Mouse (Mus musculus) forebrain, embryonic 14.5 days (tissue): ENCODE measurements around the gene Prkcq. TPM values are rescaled to one million over a fixed set of nuclear protein-coding genes. Genes with fewer than 3 reads are reported as not detected.

Experiments used
- ATAC-seq: fragments of 200-750 bp; cut with Nextera tagmentation; 2 replicates; pipeline ENCODE4 v1.8.0; 2017; ENCODE audit warnings: mild to moderate bottlenecking, moderate library complexity
- DNase-seq: peaks from one replicate; pipeline ENCODE4 v3.0.0-alpha.2; 2015; ENCODE audit warnings: low spot score
- H3K27ac ChIP-seq: fragments of 300-500 bp; sonication (generic); 2 replicates; pipeline ENCODE4 v1.5.1; 2014; ENCODE audit warnings: low read depth, mild to moderate bottlenecking, control low read depth, low read length, moderate library complexity
- H3K27me3 ChIP-seq: fragments of 300-500 bp; sonication (generic); replicated peaks from 2 replicates; pipeline ENCODE4 v1.6.1; 2014; ENCODE audit warnings: low read length, control low read depth, mixed read lengths; ENCODE audit not compliant: control insufficient read depth, insufficient read depth
- H3K36me3 ChIP-seq: fragments of 300-500 bp; sonication (generic); 2 replicates; pipeline ENCODE4 v1.6.1; 2014; ENCODE audit warnings: low read length, control low read depth; ENCODE audit not compliant: control insufficient read depth, insufficient read depth
- H3K4me1 ChIP-seq: fragments of 300-500 bp; sonication (generic); 2 replicates; pipeline ENCODE4 v1.6.1; 2014; ENCODE audit warnings: antibody characterized with exemption, low read length, control low read depth; ENCODE audit not compliant: control insufficient read depth, insufficient read depth
- H3K4me2 ChIP-seq: fragments of 300-500 bp; sonication (generic); 2 replicates; pipeline ENCODE4 v1.6.1; 2014; ENCODE audit warnings: mild to moderate bottlenecking, control low read depth, low read length
- H3K4me3 ChIP-seq: fragments of 300-500 bp; sonication (generic); 2 replicates; pipeline ENCODE4 v1.5.1; 2014; ENCODE audit warnings: low read depth, low read length, control low read depth
- H3K9ac ChIP-seq: fragments of 300-500 bp; sonication (generic); 2 replicates; pipeline ENCODE4 v1.6.1; 2014; ENCODE audit warnings: mild to moderate bottlenecking, low read length, control low read depth, moderate library complexity
- H3K9me3 ChIP-seq: fragments of 300-500 bp; sonication (generic); replicated peaks from 2 replicates; pipeline ENCODE4 v1.6.1; 2016; ENCODE audit warnings: low read length, control low read depth, mixed read lengths; ENCODE audit not compliant: control insufficient read depth
- WGBS: fragments of 180-500 bp; shearing (Covaris S2); extraction: QIAGEN DNeasy Blood & Tissue Kit; methylation state at CpG from one replicate; pipeline ENCODE4 v1.1.7; 2014; 5-methylcytosine and 5-hydroxymethylcytosine counted together
- polyA plus RNA-seq: library from polyadenylated mRNA; unstranded; fragments of >200 nt; fragmentation: Nextera tagmentation; extraction: Ambion mirVana; gene quantifications from 2 replicates; pipeline ENCODE4 v1.2.1, GENCODE M21; 2014

Gene Prkcq
- polyA plus RNA-seq, 1 experiment from 2014 or later, result 3.0 TPM

DNA sequence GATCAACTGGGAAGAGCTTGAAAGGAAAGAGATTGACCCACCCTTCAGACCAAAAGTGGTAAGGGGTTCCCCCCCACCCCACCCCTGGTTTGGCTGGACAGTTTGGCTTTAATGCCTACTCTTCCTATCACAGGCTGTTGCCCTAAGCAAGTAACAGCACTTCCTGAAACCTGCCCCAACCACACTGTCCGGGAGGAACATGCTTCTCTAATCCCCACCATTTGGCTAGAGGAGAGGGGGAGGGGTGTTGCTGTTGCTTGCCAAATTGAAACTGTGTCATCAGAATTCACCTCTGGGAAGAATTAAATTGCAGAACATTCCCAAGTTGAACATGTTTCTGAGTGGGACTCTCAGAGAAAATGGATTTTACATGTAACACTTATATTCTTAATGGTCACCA, 127.5 kb downstream of the Prkcq start:
- no peak overlapping the region for H3K4me3 ChIP-seq
- WGBS, result 65% methylated on average over 1 of the region's 1 CpGs

DNA sequence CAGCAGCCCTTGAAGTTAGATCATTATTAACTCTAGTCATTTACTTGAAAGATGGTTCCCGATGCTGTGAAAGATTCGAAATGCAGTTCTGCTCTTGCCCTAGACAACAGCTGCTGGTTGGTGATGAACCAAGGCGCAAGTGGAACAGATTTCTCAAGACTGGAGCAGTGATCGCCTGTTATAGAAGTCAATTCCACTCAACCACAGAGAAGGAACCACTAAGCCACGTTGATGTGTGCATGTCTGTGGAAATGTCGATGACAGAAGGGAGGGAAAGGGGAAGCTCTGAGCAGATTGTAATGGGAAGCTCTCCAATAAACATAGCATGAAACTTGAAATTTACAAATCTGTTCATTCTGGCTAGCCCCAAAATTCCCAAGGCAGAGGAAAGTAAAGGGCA, 128.5 kb downstream of the Prkcq start:
- H3K4me3 ChIP-seq, result no peak overlapping the region
- DNase-seq (no peak), ATAC-seq (no peak)
- H3K27me3 ChIP-seq, result no peaks in the 10 kb centered on the region
- no peaks in the 10 kb centered on the region for H3K4me1 ChIP-seq
- no peak overlapping the region for H3K27ac ChIP-seq
- no peak overlapping the region for H3K9ac ChIP-seq
- H3K36me3 ChIP-seq, result no peaks in the 10 kb centered on the region
- WGBS, result 79% methylated on average over 6 of the region's 6 CpGs
- no peak overlapping the region for H3K4me2 ChIP-seq
- H3K9me3 ChIP-seq, result no peaks in the 10 kb centered on the region

More for the DNA sequence above, 127.5 kb downstream of the Prkcq start:
- ATAC-seq (no peak), DNase-seq (no peak)
- Histone ChIP-seq H3K27ac (no peak overlapping the region), H3K9ac (no peak overlapping the region), H3K9me3 (no peaks in the 10 kb centered on the region), H3K4me1 (no peaks in the 10 kb centered on the region), H3K27me3 (no peaks in the 10 kb centered on the region), H3K4me2 (no peak overlapping the region), H3K36me3 (no peaks in the 10 kb centered on the region)

DNA sequence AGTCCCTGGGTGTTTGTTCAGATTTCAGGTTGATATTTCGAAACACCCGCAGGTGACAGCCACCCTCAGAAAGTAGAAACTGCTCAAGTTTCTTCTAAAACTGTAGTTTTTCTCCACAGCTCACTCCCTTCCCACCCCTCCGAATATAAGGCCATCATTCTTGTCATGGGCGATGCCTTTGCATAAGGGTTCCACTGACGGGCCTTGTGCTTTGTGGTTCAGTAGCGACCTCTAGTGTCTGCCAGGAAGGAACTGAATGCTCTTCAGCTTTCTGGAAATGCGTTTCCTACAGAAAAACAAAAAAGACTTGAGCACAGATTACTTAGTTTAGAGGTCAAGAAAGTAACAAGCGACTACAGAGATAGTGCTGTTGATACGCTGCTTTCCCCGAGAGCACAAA, 148.3 kb downstream of the Prkcq start:
- no peak for ATAC-seq

DNA sequence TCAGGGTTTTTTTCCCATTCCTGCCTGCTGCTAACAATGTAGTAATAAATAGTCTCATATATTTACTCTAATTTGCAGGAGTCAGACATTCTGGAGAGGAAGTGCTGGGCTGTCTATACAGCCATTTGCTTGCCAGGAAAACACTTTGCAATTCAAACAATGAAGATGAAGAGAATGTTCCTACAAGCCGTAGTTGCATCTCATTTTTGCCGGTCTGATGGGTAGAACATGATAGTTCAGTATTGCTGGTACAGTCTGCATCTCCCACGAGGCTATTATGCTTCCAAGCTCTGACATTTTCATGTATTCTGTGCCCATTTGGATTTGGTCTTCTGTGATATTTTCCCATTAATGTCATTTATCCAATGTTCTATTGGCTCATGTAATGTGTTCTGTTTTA, 150.5 kb downstream of the Prkcq start:
- no peaks in the 10 kb centered on the region for H3K27me3 ChIP-seq
- no peak overlapping the region for H3K4me2 ChIP-seq
- no peak for DNase-seq
- H3K9me3 ChIP-seq, result no peaks in the 10 kb centered on the region
- H3K27ac ChIP-seq, result no peak overlapping the region
- WGBS, result 80% methylated on average over 3 of the region's 3 CpGs
- no peak overlapping the region for H3K4me3 ChIP-seq
- no peak overlapping the region for H3K9ac ChIP-seq
- no peak for ATAC-seq
- no peaks in the 10 kb centered on the region for H3K36me3 ChIP-seq
- no peaks in the 10 kb centered on the region for H3K4me1 ChIP-seq

More for the DNA sequence above, 148.3 kb downstream of the Prkcq start:
- Histone ChIP-seq H3K4me1 (no peaks in the 10 kb centered on the region), H3K9me3 (no peaks in the 10 kb centered on the region), H3K36me3 (no peaks in the 10 kb centered on the region), H3K27ac (no peak overlapping the region), H3K4me3 (no peak overlapping the region), H3K27me3 (no peaks in the 10 kb centered on the region), H3K9ac (no peak overlapping the region), H3K4me2 (no peak overlapping the region)
- WGBS, result 40% methylated on average over 10 of the region's 10 CpGs
- DNase-seq, result peak; percentile 74

DNA sequence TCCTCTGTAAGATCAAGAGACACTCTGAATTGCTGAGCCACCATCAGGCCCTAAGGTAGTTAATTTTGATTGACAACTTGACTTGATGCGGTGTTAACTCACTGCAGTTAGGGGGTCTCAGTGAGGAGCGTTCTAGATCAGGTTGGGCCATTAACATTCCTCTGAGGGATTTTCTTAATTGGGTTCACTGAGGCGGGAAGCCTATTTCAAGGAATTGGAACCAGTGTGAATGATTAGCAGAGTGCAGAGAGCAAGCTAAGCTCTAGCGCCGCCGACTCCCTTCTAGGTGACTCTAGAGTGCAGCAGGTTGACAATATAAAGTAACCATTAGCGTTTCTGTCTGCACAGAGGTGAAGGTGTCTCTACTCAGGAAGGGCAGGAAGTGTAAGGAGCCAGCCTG, 155.4 kb downstream of the Prkcq start:
- H3K9ac ChIP-seq, result no peak overlapping the region
- no peaks in the 10 kb centered on the region for H3K27me3 ChIP-seq
- H3K9me3 ChIP-seq, result no peaks in the 10 kb centered on the region
- DNase-seq (no peak), ATAC-seq (no peak)
- no peak overlapping the region for H3K4me2 ChIP-seq
- no peak overlapping the region for H3K27ac ChIP-seq
- no peaks in the 10 kb centered on the region for H3K4me1 ChIP-seq
- H3K4me3 ChIP-seq, result no peak overlapping the region
- 54% methylated on average over 7 of the region's 7 CpGs for WGBS
- no peaks in the 10 kb centered on the region for H3K36me3 ChIP-seq

DNA sequence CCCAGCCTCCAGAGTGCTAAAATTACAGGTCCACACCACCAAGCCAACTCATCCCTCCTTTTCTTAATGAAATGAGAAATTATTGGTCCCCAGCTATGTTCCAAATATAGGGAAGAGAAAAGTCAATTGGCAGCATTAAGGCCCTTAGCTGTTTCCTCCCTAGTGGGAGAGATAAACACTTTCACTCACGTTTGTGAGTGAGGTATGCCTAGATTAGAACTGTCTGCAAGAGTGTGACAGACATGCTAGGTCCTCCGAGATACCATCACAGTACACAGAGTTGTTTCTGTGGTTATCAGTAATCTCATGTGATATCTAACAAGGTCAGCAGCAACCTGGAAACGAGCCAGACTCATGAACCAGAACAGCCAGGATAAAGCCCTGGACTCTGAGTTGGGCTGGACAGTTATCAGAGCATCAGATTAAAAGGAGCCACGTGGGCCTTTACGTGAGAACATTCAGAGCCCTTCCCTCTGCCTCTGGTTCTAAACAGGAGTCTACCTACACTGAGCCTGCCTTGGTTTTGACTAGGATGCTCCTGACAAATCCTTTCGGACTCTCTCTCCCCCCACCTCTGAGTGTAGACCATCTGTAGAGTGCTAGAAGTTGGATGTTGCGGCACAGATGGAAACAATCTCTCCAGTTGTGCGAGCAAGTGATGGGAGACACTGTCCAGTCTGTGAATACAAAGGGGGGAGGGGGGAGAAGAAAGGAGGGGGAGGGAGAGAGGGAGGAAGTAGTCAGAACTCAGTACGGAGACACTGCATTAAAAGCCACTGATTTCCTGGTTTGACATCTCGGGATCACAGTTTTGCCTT, 157.7 kb downstream of the Prkcq start:
- Histone ChIP-seq H3K4me3 (no peak overlapping the region), H3K27ac (no peak overlapping the region), H3K27me3 (no peaks in the 10 kb centered on the region), H3K4me1 (0 out of 2 replicates have a peak, but pooled peaks cover 3% of the 10 kb centered on the region), H3K9ac (no peak overlapping the region), H3K9me3 (no peaks in the 10 kb centered on the region), H3K4me2 (no peak overlapping the region), H3K36me3 (no peaks in the 10 kb centered on the region)
- 67% methylated on average over 10 of the region's 10 CpGs for WGBS
- ATAC-seq (no peak), DNase-seq (no peak)

DNA sequence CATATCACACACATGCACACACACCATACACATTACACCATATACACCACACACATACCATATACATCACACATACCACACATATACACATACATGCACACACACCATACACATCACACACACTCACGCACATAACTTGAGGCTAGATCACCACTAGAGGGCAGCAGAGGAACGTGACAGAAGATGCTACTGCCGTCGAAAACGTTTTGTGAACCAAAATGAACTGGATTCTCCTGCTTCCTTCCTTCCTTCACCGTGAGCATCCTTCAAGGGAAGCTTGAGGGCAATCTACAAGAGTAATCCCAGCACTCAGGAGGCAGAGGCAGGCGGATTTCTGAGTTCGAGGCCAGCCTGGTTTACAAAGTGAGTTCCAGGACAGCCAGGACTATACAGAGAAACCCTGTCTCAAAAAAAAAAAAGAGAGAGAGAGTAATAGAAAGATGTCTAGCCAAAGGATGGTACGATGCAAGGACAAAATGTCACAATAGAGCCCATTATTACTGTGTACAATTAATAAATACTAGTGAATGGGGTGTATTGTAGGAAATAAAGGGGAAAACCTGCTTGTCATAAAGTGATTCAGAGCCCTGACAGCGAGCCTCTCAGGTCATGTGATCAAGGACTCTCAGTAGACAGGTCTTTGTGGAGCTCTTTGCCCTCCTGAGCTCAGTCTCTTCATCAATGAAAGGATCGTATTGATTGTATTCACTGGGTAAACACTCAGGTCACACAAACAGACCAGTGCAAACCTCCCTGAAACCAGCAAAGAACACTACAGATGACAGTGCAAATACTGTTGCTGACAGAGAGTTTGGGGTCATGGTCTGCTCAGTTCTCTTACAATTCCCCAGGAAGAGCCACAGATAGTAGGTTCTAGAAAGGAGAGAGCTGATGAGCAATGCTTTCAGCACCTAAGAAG, 159.9 kb downstream of the Prkcq start:
- Histone ChIP-seq H3K4me2 (no peak overlapping the region), H3K27ac (no peak overlapping the region), H3K27me3 (no peaks in the 10 kb centered on the region), H3K36me3 (no peaks in the 10 kb centered on the region), H3K4me1 (0 out of 2 replicates have a peak, but pooled peaks cover 3% of the 10 kb centered on the region), H3K4me3 (no peak overlapping the region), H3K9ac (no peak overlapping the region), H3K9me3 (no peaks in the 10 kb centered on the region)
- WGBS, result 33% methylated on average over 11 of the region's 11 CpGs
- ATAC-seq (peak; percentile 88), DNase-seq (peak; percentile 94)

DNA sequence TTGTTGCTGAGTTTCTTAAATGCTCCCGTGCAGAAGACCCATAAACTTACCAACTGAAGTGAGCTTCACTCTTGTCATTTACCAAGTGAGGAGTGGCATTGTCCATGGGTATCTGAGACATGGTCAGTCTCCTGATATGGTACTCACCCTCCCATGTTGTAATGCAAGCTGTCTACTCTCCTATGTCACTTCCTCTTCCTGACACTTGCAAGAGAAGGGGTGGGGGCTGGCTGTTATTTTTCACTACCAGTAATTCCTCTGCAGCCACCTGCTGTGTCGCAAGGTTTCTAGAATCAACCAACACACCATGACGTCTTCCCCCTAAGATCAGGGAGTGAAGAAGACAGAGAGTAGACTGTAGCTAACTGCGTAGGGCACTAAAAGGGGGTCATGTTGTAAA, 160.6 kb downstream of the Prkcq start:
- Histone ChIP-seq H3K4me1 (0 out of 2 replicates have a peak, but pooled peaks cover 3% of the 10 kb centered on the region), H3K9me3 (no peaks in the 10 kb centered on the region), H3K36me3 (no peaks in the 10 kb centered on the region), H3K27me3 (no peaks in the 10 kb centered on the region), H3K27ac (no peak overlapping the region), H3K4me2 (no peak overlapping the region), H3K9ac (no peak overlapping the region), H3K4me3 (no peak overlapping the region)
- no peak for ATAC-seq
- no peak for DNase-seq
- WGBS, result 82% methylated on average over 4 of the region's 4 CpGs
